Mouse (Mus musculus): ENCODE results near the gene Plcxd2. TPM values are rescaled to one million over a fixed set of nuclear protein-coding genes. Genes with fewer than 3 reads are reported as not detected.

Plcxd2 gene
- 10 to 100 TPM; 20.2 to 23.0 TPM for total RNA-seq (2023)

DNA sequence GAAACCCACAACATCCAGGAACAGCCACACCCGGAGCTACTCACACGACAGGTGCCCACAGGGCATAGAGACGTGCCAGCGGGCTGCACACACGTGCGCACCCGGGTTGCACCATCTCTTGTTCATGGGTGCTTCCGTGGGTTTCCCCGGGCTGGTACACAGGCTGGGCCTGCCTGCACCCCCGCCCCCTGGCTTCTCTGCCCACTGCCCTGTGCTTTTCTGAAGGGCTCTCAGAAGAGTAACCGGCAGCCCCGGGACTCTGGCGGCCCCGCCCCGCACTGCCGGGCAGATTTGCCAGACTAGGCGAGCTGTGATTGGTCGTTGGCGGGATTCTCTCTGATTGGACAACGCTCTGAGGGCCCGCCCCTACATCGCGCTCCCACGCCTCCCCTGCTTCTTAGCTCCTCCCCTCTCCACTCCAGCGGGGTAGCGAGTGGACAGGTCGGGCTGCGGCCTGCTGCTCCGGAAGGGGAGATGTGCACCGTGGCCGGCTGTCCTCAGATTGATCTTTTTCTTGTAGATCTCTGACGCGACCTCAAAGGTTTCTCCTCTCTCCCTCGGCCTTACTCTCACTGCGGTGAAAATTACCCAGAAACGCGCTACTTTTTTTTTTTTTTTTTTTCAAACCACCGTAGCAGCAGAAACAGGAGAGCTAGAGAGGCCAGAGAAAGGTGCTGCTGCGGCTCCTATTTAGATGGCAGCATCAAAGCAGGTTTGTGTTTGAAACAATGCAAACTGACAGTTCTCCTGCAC, at the start of gene Plcxd2:
Gene Plcxd2 (minus strand): TSS at position 66 of the 753 bp plus-strand sequence.

DNA sequence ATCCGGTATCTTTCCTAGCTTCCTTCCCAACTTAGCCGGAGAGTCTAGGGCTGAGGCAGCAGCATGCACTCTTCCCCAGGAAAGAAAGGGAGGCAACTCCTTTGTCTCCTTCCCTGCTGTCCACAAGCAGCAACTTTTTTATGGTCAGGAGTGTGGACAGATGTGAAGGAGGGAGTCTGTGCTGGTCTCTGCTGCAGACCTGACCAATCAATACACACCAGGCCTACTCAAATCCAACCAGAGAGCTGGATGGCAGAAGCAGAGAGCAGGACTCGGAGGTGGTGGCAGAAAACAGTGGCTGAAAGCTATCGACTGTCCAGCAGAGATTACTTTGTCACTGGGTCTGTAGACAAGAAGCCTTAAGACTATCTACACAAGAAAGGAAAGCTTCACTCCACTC, 56.6 kb downstream of the Plcxd2 start, which contains the start of gene Phldb2:
Gene Phldb2 (minus strand): TSS at position 205 of the 400 bp plus-strand sequence.

Other genes with a start within 250 kb of the Plcxd2 start
- 1 to 10 TPM in 1 of 2 experiments, not detected in 1; 1.7 TPM for gene Phldb2, start 56.6 kb downstream of the Plcxd2 start, total RNA-seq (2023)
- 10 to 100 TPM; 86.7 to 97.2 TPM for gene Cd96, start 110.0 kb upstream of the Plcxd2 start, total RNA-seq (2023)
- gene Gm4737, start 144.9 kb upstream of the Plcxd2 start, total RNA-seq (2023), result 10 to 100 TPM; 18.2 to 20.0 TPM